Mouse (Mus musculus): ENCODE data around the gene Map7. TPM values are rescaled to one million over a fixed set of nuclear protein-coding genes. Genes with fewer than 3 reads are reported as not detected.

Map7 gene
- total RNA-seq, 2 experiments from 2014 or later: 102 to 118 TPM

DNA sequence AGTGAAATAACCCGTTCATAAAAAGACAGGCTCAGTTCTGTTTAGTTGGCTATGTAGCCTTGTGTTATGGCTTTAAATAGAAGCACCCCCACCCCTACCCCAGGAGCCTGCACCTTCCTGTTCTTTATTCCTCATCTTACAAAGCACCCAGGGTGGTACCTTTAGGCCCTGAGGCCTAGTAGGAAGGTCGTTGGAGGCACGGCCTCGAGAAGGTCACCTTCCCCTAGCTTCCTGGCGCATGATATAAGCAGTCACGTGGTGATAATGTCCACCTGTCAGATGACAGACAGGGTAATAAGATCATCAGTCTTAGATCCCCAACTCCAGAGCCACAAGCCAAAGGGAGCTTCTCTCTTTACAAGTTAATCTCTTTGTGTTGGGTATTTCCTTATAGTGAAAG, 68.7 kb downstream of the Map7 start:
- H3K27ac ChIP-seq: no peak overlapping the region
- intact Hi-C loops (cut with DNase I): no loop called here
- H3K4me3 ChIP-seq: no peak overlapping the region
- TF ChIP-seq CTCF (IDR thresholded peaks at IDR 0.05): no peak
- DNase-seq (ENCODE audit: extremely low spot score in 1 of 2, low spot score in 2 of 2): no peak

GRCm38 (mm10) chr10:20218866-20219265, 70.6 kb downstream of the Map7 start:
- Histone ChIP-seq H3K27ac (no peak overlapping the region), H3K4me3 (no peak overlapping the region)
- TF ChIP-seq CTCF (IDR thresholded peaks at IDR 0.05): peak; percentile 6; the same call in 1 of the 2 replicates
- no peak for DNase-seq (ENCODE audit: extremely low spot score in 1 of 2, low spot score in 2 of 2)
- intact Hi-C loops (cut with DNase I): no loop called here

- intact Hi-C loops (cut with DNase I): no loop called here
- Histone ChIP-seq H3K4me3 (no peak overlapping the region), H3K27ac (no peak overlapping the region)
- DNase-seq (ENCODE audit: extremely low spot score in 1 of 2, low spot score in 2 of 2): no peak
- TF ChIP-seq CTCF (IDR thresholded peaks at IDR 0.05): no peak
These were observed 71.3 kb downstream of the Map7 start for GRCm38 (mm10) chr10:20219538-20219937.

DNA sequence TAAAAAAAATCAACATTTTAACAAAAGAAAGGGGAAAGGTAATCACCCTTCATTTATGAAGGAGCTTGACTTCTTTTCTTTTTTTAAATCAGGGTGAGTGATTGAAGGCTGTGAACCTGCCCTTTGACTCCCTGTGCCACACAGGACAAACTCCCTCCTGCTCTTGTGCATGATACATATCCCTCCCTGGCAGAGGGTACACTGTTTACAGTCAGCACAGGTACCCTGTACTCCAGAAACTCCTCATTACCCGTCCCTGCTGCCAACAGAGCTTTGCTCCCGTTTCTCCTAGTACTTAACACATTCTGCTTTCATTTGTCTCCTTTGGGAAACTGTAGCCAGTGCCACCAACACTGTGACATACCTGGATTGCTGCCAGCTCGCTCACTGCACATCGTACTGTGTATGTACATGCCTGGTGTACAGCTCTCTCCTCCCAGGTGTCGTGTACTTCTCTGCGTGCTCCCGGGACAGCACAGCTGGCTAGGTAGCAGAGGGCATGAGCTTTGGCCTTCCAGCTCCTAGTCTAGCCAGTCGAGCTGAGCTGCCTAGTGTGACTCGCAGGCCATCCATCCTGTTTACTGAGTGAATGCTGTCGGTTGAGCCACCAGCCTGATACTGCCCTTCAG, 72.3 kb downstream of the Map7 start:
- Histone ChIP-seq H3K27ac (no peak overlapping the region; the same call in 1 of the 2 replicates), H3K4me3 (no peak overlapping the region)
- intact Hi-C loops (cut with DNase I): no loop called here
- no peak for DNase-seq (ENCODE audit: extremely low spot score in 1 of 2, low spot score in 2 of 2)
- no peak for TF ChIP-seq CTCF (IDR thresholded peaks at IDR 0.05)

DNA sequence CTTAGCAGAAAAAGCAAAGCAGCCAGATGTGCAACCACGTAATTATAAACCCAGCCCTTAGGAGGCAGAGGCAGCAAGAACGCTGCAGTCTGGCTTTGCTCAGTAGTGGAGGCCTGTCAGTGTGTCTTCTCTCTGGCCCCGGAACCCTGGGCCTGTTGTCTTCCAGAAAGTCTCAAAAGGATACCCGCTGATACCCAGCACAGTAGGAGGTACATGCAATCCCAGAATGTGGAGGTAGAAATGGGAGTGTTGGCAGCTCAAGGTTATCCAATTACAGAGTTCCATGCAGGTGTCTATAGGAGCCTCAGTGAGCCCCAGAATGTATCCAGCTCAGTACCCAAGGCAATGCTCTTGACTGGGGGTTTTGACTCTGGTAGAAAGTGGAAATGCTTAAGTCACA, 73.7 kb downstream of the Map7 start:
- no peak for DNase-seq (ENCODE audit: extremely low spot score in 1 of 2, low spot score in 2 of 2)
- H3K27ac ChIP-seq: no peak overlapping the region
- no peak overlapping the region for H3K4me3 ChIP-seq
- intact Hi-C loops (cut with DNase I): no loop called here
- TF ChIP-seq CTCF (IDR thresholded peaks at IDR 0.05): no peak

DNA sequence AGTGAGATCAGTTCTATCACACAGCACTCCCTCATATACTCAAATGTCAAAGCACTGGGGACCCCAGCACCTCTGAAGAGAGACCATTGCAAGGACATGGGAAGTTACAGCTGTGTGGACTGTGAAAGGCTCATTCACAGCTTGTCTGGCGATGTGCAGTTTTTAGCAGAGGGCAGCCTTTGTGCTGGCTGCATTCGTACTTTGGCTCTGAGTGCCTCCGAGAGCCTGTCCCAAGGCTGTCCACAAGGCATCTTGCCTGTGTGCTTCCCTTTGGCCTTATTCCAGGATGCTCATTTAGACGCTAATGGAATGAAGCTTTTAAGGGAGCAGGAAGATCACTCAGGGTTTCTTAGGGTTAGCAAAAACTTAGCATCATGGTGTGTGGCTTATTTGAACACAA, 78.5 kb downstream of the Map7 start:
- TF ChIP-seq CTCF (IDR thresholded peaks at IDR 0.05): no peak
- Histone ChIP-seq H3K4me3 (no peak overlapping the region), H3K27ac (no peak overlapping the region)
- intact Hi-C loops (cut with DNase I): no loop called here
- DNase-seq (ENCODE audit: extremely low spot score in 1 of 2, low spot score in 2 of 2): no peak

GRCm38 (mm10) chr10:20230026-20230425, 81.8 kb downstream of the Map7 start:
- TF ChIP-seq CTCF (IDR thresholded peaks at IDR 0.05): no peak
- DNase-seq (ENCODE audit: extremely low spot score in 1 of 2, low spot score in 2 of 2): no peak
- Histone ChIP-seq H3K4me3 (no peak overlapping the region), H3K27ac (no peak overlapping the region)
- intact Hi-C loops (cut with DNase I): no loop called here

GRCm38 (mm10) chr10:20233451-20233850, 85.2 kb downstream of the Map7 start:
- DNase-seq (ENCODE audit: extremely low spot score in 1 of 2, low spot score in 2 of 2): no peak
- H3K27ac ChIP-seq: no peak overlapping the region
- no peak overlapping the region for H3K4me3 ChIP-seq
- TF ChIP-seq CTCF (IDR thresholded peaks at IDR 0.05): no peak
- intact Hi-C loops (cut with DNase I): no loop called here

DNA sequence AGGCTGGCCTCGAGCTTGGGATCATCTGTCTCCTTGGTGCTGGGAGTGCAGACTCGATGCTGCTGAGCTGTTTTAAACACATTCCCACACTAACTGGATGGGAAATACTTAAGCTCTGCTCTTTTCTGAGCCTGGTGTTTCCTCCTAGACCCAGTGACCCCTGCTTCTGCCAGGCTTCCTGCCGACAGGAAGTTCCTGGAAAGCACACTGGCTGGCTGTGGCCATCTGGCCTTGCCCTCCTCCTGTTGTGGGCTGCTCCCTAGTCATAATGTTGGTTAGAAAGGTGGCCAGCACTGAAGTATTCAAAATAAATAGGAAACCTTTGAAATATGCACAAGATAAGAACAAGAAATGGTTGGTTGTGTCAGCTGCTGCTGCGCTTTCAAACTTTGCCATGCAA, 86.2 kb downstream of the Map7 start:
- H3K27ac ChIP-seq: no peak overlapping the region
- TF ChIP-seq CTCF (IDR thresholded peaks at IDR 0.05): no peak
- intact Hi-C loops (cut with DNase I): no loop called here
- no peak overlapping the region for H3K4me3 ChIP-seq
- no peak for DNase-seq (ENCODE audit: extremely low spot score in 1 of 2, low spot score in 2 of 2)

DNA sequence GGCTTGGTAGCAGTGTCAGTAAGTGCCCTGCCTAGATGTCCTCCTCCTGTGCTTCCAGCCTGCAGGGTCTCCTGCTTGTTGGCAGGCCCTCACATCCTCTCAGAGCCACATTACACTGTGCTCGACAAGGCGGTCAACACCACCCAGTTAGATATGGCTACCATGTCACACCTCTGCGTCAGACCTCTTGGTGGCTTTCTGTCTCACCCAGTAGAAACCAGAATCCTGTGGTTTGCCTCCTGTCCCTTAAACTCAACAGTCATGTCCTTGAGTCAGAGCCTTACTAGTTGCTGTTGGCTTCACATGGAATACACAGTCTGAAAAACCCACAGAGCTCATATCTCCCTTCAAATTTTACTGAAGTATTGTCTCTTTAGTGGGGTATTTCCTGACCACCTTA, 87.4 kb downstream of the Map7 start:
- TF ChIP-seq CTCF (IDR thresholded peaks at IDR 0.05): no peak
- DNase-seq (ENCODE audit: extremely low spot score in 1 of 2, low spot score in 2 of 2): no peak
- intact Hi-C loops (cut with DNase I): no loop called here

DNA sequence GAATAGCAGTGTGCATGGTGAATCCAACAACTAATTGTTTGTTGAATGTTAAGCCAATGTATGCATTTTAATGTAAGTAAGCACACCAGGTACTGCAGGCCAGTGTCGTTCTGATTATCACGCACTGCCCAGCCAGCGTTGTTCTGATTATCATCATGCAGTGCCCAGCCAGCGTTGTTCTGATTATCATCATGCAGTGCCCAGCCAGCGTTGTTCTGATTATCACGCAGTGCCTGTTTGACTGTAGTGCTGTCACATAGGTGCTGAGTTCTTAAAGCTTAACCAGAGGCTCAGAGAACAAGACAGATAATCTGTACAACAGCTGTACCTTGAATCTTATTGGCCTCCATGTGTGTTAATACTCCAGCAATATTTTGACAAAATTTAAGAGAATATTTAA, 88.0 kb downstream of the Map7 start:
- intact Hi-C loops (cut with DNase I): no loop called here

More for the DNA sequence above, 87.4 kb downstream of the Map7 start:
- no peak overlapping the region for H3K27ac ChIP-seq
- no peak overlapping the region for H3K4me3 ChIP-seq

GRCm38 (mm10) chr10:20238281-20238680, 90.0 kb downstream of the Map7 start:
- H3K4me3 ChIP-seq: no peak overlapping the region

More for the DNA sequence above, 88.0 kb downstream of the Map7 start:
- Histone ChIP-seq H3K27ac (no peak overlapping the region), H3K4me3 (no peak overlapping the region)
- no peak for DNase-seq (ENCODE audit: extremely low spot score in 1 of 2, low spot score in 2 of 2)
- no peak for TF ChIP-seq CTCF (IDR thresholded peaks at IDR 0.05)

GRCm38 (mm10) chr10:20240858-20241257, 92.6 kb downstream of the Map7 start:
- TF ChIP-seq CTCF (IDR thresholded peaks at IDR 0.05): no peak
- intact Hi-C loops (cut with DNase I): loop anchor here (5.0 kb wide), 1 partner anchor 84 kb away; no protein-coding TSS in a partner anchor
- DNase-seq (ENCODE audit: extremely low spot score in 1 of 2, low spot score in 2 of 2): no peak
- H3K27ac ChIP-seq: no peak overlapping the region
- no peak overlapping the region for H3K4me3 ChIP-seq

More at GRCm38 (mm10) chr10:20238281-20238680, 90.0 kb downstream of the Map7 start:
- intact Hi-C loops (cut with DNase I): no loop called here
- no peak for TF ChIP-seq CTCF (IDR thresholded peaks at IDR 0.05)
- DNase-seq (ENCODE audit: extremely low spot score in 1 of 2, low spot score in 2 of 2): no peak
- H3K27ac ChIP-seq: no peak overlapping the region
